Mouse (Mus musculus): ENCODE results near the gene Serpina6.

DNA sequence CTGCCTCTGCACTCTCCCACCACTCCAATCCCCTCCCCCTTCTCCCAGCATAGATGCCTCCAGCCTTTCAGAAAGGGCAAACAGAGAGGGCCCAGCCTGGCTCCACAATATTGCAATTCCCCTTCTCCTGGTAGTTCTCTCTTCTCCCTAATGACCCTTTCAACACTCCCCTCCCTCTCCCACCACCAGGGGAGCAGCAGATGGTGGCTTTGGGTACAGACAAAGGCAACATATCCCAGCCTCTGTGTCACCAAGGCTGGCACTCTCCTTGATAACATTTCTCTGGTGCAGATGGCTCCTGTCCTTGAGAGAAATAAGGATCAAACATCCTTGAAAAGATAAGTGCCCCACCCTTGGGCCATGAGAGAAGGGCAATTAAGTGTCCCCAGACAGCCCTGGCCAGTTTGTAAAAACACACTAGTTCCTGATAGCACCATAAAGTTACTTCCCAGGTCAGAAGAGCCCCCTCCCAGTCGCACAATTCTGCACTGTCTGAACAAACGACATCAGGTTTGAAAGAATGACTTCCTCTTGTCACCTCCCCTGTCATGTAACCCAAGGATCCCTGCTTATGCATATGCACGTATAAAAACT lies 31.3 kb upstream of the Serpina6 start:
- TF ChIP-seq CTCF (IDR thresholded peaks at IDR 0.05; ENCODE audit: low read depth, low read length) (no peak), EP300 (IDR thresholded peaks at IDR 0.05; ENCODE audit: insufficient read depth, low read depth, low read length) (no peak), POLR2A (IDR thresholded peaks at IDR 0.05; ENCODE audit: insufficient read depth, low read length) (no peak)
